Mouse (Mus musculus) leukemia stem cell, adult 10-12 weeks (primary cell): Measurements from ENCODE around the gene Amotl1. TPM values are rescaled to one million over a fixed set of nuclear protein-coding genes. Genes with fewer than 3 reads are reported as not detected.

Experiments
- polyA plus RNA-seq: library from polyadenylated mRNA; stranded (reverse); fragments of >175 nt; gene quantifications from 2 replicates; pipeline ENCODE4 v1.2.3, GENCODE M21; 2012; ENCODE audit warnings: low replicate concordance

The Amotl1 gene
- polyA plus RNA-seq, result 0.30 and 0.57 TPM in 2 replicates

GRCm38 (mm10) chr9:14644956-14645355, at the start of gene Amotl1:
Gene Amotl1 (minus strand): TSS chr9:14645056.

DNA sequence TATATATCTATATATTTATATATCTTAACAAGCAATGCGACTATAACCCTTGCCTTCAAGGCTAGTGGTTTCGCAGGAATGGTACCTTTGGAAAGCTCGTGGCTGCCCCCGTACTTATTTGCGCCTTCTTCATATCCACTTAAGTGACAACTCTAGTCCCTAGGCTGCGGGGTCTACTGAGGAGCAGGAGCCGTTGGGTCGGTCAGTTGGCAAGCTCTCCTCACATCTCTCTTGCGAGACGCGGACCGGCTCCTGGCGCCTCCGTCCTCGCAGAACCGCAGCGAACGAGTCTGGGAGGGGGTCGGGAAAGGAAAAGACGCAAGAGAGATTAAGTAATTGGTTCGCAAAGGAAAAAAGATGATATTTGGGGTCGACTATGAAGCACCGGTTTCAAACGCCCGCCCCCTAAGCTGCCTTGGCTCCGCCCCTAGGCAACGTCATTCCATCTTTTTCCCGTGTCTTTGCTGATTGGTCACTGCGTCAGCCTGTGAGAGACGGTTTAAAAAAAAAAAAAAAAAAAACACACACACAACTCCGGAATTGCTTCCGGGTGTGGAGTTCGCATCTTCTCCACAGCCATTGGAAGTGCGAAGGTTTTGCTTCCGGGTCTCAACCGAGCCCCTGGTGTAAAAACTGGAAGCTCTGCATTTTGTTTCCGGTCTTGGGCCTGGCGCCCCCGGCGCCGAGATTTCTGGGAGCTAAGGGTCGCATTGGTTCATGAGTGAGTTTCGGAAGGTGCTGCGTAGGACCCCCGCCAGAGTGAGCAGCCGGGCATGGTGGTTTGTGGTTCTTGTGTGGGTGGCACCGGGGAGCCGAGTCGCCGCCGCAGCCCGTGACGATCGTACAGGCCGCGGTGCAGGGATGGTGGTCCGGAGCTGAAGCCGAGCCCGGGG, 144.6 kb downstream of the Amotl1 start, which contains the start of the genes Kdm4d and Cwc15:
Gene Kdm4d, minus strand, starts transcription at position 460 of the 893 bp plus-strand sequence.
Gene Cwc15, plus strand, starts transcription at position 595 of the 893 bp plus-strand sequence.

Other genes starting within 250 kb of the Amotl1 start
- gene Kdm4d, start 144.6 kb downstream of the Amotl1 start, polyA plus RNA-seq, result not detected in 2 replicates
- 6.7 and 7.7 TPM in 2 replicates for gene Cwc15, start 144.4 kb downstream of the Amotl1 start, polyA plus RNA-seq
- gene Piwil4, start 95.7 kb upstream of the Amotl1 start, polyA plus RNA-seq, result not detected in 2 replicates
- gene Fut4, start 107.3 kb upstream of the Amotl1 start, polyA plus RNA-seq, result 0.96 and 2.4 TPM in 2 replicates
- not detected in 2 replicates for gene 1700012B09Rik, start 126.0 kb upstream of the Amotl1 start, polyA plus RNA-seq
- 4.1 and 5.5 TPM in 2 replicates for gene Mre11a, start 139.6 kb upstream of the Amotl1 start, polyA plus RNA-seq
- 17.8 and 20.9 TPM in 2 replicates for gene Ankrd49, start 139.8 kb upstream of the Amotl1 start, polyA plus RNA-seq
- 0.15 and 0.71 TPM in 2 replicates for gene Gpr83, start 215.2 kb upstream of the Amotl1 start, polyA plus RNA-seq